Mouse (Mus musculus) lung, adult 2 months (tissue): ENCODE data around the gene Rpn1. TPM values are rescaled to one million over a fixed set of nuclear protein-coding genes. Genes with fewer than 3 reads are reported as not detected.
A peak's percentile ranks its signal among the peaks of the same experiment; 100 is the strongest.

ENCODE experiments used
- DNase-seq: peaks from one replicate; pipeline ENCODE4 v3.0.0; 2022
- H3K4me1 ChIP-seq: fragments of 200-500 bp; 2 replicates; pipeline ENCODE4 v1.6.1; 2011; ENCODE audit warnings: low read length; ENCODE audit not compliant: control insufficient read depth, insufficient read depth
- H3K4me3 ChIP-seq: fragments of 200-500 bp; replicated peaks from 2 replicates; pipeline ENCODE3; 2011; ENCODE audit warnings: low read depth, mild to moderate bottlenecking, control low read depth, low read length; ENCODE audit errors: extremely low read depth
- CTCF ChIP-seq: fragments of 200-500 bp; IDR thresholded peaks from 2 replicates; pipeline ENCODE4 v1.5.1; 2011; ENCODE audit warnings: mild to moderate bottlenecking, low read length, control low read depth; ENCODE audit not compliant: insufficient read depth
- POLR2A ChIP-seq: fragments of 200-500 bp; IDR thresholded peaks from 2 replicates; pipeline ENCODE4 v1.6.1; 2011; ENCODE audit warnings: low read depth, mild to moderate bottlenecking, control low read depth, low read length, borderline replicate concordance; ENCODE audit errors: extremely low read depth
- WGBS: fragments of 180-500 bp; shearing (Covaris S2); methylation state at CpG from one replicate; pipeline ENCODE4 v1.1.7; 2018; 5-methylcytosine and 5-hydroxymethylcytosine counted together
- polyA plus RNA-seq: library from polyadenylated mRNA; depleted of rRNA; stranded (reverse); fragments of >200 nt; gene quantifications from 2 replicates; pipeline ENCODE4 v1.2.3, GENCODE M21; 2012

The Rpn1 gene
- polyA plus RNA-seq, 1 experiment, result 179 TPM

GRCm38 (mm10) chr6:88083672-88084071 lies 610 bp upstream of the Rpn1 start:
- DNase-seq, result no peak
- Histone ChIP-seq H3K4me1 (peaks cover 7% of the 10 kb centered on the region), H3K4me3 (no peak overlapping the region)
- WGBS, result 67% methylated on average over 3 of the region's 3 CpGs
- TF ChIP-seq POLR2A, result no peak
- no peak for TF ChIP-seq CTCF

GRCm38 (mm10) chr6:88088971-88089370 lies 4.7 kb downstream of the Rpn1 start:
- no peak for TF ChIP-seq CTCF
- TF ChIP-seq POLR2A, result no peak
- no peak overlapping the region for H3K4me3 ChIP-seq
- H3K4me1 ChIP-seq, result peaks cover 8% of the 10 kb centered on the region
- DNase-seq, result no peak
- WGBS, result 75% methylated on average over 1 of the region's 1 CpGs

- H3K4me3 ChIP-seq, result no peak overlapping the region
- H3K4me1 ChIP-seq, result peaks cover 7% of the 10 kb centered on the region; the same call in 1 of the 2 replicates
- 53% methylated on average over 7 of the region's 7 CpGs for WGBS
- no peak for DNase-seq
- TF ChIP-seq POLR2A, result no peak
- TF ChIP-seq CTCF, result no peak
Observed at GRCm38 (mm10) chr6:88095377-88095776, 11.1 kb downstream of the Rpn1 start.

- no peak for DNase-seq
- no peak for TF ChIP-seq CTCF
- TF ChIP-seq POLR2A, result no peak
- Histone ChIP-seq H3K4me1 (peaks cover 3% of the 10 kb centered on the region), H3K4me3 (no peak overlapping the region)
- WGBS, result 86% methylated on average over 6 of the region's 6 CpGs
Observed at GRCm38 (mm10) chr6:88102096-88102495, 17.8 kb downstream of the Rpn1 start.

GRCm38 (mm10) chr6:88105783-88106611 lies 21.7 kb downstream of the Rpn1 start:
- 11% methylated on average over 32 of the region's 32 CpGs for WGBS
- peaks cover 3% of the 10 kb centered on the region for H3K4me1 ChIP-seq
- peak overlapping the region; percentile 55 for H3K4me3 ChIP-seq
- TF ChIP-seq POLR2A, result peak; percentile 50; the same call in 1 of the 2 replicates
- peak; percentile 95 for TF ChIP-seq CTCF
- peak; percentile 76 for DNase-seq

GRCm38 (mm10) chr6:88106612-88107123 lies 22.4 kb downstream of the Rpn1 start:
- H3K4me3 ChIP-seq, result no peak overlapping the region
- peaks cover 3% of the 10 kb centered on the region for H3K4me1 ChIP-seq
- no peak for DNase-seq
- no peak for TF ChIP-seq CTCF
- no peak for TF ChIP-seq POLR2A
- WGBS, result 91% methylated on average over 12 of the region's 12 CpGs

- WGBS, result 78% methylated on average over 10 of the region's 10 CpGs
- Histone ChIP-seq H3K4me1 (peaks cover 3% of the 10 kb centered on the region), H3K4me3 (no peak overlapping the region)
- TF ChIP-seq CTCF (no peak), POLR2A (no peak)
- DNase-seq, result no peak
Observed at GRCm38 (mm10) chr6:88107661-88108535, 23.6 kb downstream of the Rpn1 start.

GRCm38 (mm10) chr6:88113139-88113538 lies 28.9 kb downstream of the Rpn1 start:
- Histone ChIP-seq H3K4me1 (no peaks in the 10 kb centered on the region), H3K4me3 (no peak overlapping the region)
- WGBS, result 39% methylated on average over 7 of the region's 7 CpGs
- TF ChIP-seq CTCF, result peak; percentile 82
- no peak for TF ChIP-seq POLR2A
- peak; percentile 53 for DNase-seq

GRCm38 (mm10) chr6:88114414-88114813 lies 30.1 kb downstream of the Rpn1 start:
- no peaks in the 10 kb centered on the region for H3K4me1 ChIP-seq
- 82% methylated on average over 5 of the region's 5 CpGs for WGBS
- TF ChIP-seq CTCF, result no peak
- no peak for TF ChIP-seq POLR2A

More at GRCm38 (mm10) chr6:88114414-88114813, 30.1 kb downstream of the Rpn1 start:
- DNase-seq, result no peak
- no peak overlapping the region for H3K4me3 ChIP-seq
